Mouse (Mus musculus) adrenal gland, adult 2 months (tissue): Measurements from ENCODE around the gene Ano8. TPM values are rescaled to one million over a fixed set of nuclear protein-coding genes. Genes with fewer than 3 reads are reported as not detected.

Experiments
- DNase-seq: peaks from one replicate; pipeline ENCODE4 v3.0.0; 2021
- polyA plus RNA-seq: library from polyadenylated mRNA; depleted of rRNA; stranded (reverse); fragments of >200 nt; gene quantifications from 2 replicates; pipeline ENCODE4 v1.2.3, GENCODE M21; 2012
- total RNA-seq, 2 experiments: library from RNA; stranded (reverse); gene quantifications; 2 replicates each; pipeline ENCODE4 v1.2.3; 2021

Gene Ano8
- total and polyA plus RNA-seq, 3 experiments, result 9.9 to 44.9 (median 16.4) TPM

GRCm38 (mm10) chr8:71470913-71471255 lies 14.9 kb downstream of the Ano8 start:
- no peak for DNase-seq

- no peak for DNase-seq
Measured at GRCm38 (mm10) chr8:71470146-71470912, 15.4 kb downstream of the Ano8 start.

- no peak for DNase-seq
Measured at GRCm38 (mm10) chr8:71469411-71469810, 16.4 kb downstream of the Ano8 start.

- DNase-seq, result peak; percentile 99
Measured at GRCm38 (mm10) chr8:71468916-71469315, 16.8 kb downstream of the Ano8 start, which contains the start of gene Dda1. Gene Dda1 (plus strand): TSS chr8:71469199.

GRCm38 (mm10) chr8:71468001-71468400 lies 17.8 kb downstream of the Ano8 start:
- DNase-seq, result no peak

DNA sequence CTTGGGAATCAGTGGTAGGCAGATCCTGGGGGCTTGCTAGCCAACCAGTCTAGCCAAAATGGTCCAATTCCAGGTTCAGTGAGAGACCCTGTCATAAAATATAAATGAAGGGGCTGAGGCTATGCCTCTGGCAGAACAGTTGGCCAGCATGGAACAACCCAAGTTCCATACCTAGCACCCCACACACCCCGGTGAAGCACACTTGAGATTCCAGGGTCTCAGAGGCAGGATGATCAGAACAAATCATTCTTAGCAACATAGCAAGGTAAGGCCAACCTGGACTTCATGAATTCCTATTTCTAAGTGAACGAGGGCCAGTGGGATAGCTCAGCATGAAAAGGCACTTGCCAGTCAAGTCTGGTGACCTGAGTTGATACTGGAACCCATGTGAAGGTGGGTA lies 18.6 kb downstream of the Ano8 start:
- no peak for DNase-seq

DNA sequence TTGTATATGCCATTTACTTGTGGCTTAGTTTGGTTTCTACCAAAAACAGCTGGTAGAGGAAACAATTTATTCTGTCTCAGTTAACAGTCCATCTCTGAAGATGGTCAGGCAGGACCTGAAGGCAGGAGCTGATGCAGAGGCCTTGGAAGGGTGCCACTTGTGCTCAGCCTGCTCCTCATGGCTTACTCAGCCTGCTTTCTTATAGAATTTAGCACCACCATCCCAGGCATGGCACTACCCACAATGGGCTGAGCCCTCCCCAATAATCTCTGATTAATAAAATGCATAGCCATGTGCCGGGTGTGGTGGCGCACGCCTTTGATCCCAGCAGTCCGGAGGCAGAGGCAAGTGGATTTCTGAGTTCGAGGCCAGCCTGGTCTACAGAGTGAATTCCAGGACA lies 19.6 kb downstream of the Ano8 start:
- no peak for DNase-seq

- DNase-seq, result no peak
Measured at GRCm38 (mm10) chr8:71465733-71466132, 20.0 kb downstream of the Ano8 start.

DNA sequence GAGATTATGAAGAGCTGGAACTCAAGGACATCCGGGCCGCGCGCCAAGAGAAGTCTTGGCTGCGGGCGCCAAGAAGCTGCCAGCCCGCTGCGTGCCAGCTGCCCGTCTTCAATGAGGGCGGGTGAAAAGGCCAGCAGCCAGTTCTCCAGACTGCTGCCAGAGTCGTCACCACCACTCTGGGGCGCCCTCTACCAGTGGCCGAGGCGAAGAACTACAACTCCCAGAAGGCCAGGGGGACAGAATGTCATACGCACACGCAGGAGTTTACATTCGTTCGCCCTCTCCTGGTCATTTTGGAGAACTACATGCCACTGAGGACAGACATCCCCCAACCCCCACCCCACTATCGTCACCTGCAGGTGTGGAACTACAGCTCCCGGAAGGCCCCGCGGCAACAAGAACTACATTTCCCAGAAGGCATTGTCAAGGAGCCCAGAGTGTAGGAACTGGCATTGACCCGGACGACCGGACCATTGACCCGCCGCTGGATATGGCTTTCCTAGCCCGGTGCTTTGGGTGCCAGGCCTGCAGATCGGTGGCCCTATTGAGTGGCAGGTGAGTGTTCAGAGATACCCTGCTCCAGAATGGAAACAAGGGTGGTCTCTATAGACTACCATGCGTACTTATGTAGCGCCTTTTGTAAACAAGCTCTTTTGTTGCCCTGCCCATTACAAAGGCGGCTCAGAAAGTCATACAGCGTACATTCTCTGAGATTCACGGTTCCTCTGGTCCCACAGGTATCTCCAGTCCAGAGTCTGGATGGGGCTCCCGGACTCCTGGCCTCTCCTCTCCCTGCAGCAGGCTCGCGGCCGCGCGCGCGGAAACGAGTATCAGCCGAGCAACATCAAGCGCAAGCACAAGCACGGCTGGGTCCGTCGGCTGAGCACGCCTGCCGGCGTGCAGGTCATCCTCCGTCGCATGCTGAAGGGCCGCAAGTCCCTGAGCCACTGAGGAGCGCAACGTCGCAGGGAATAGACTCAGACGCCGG lies 21.0 kb downstream of the Ano8 start, which contains the start of gene Mrpl34:
TSS of gene Mrpl34 (plus strand) at position 447 of the 988 bp plus-strand sequence.
- DNase-seq, result peak; percentile 100

- peak; percentile 99 for DNase-seq
Measured at GRCm38 (mm10) chr8:71463188-71464033, 22.4 kb downstream of the Ano8 start, which contains the start of gene Abhd8. Gene Abhd8 (minus strand): TSS chr8:71463655.

DNA sequence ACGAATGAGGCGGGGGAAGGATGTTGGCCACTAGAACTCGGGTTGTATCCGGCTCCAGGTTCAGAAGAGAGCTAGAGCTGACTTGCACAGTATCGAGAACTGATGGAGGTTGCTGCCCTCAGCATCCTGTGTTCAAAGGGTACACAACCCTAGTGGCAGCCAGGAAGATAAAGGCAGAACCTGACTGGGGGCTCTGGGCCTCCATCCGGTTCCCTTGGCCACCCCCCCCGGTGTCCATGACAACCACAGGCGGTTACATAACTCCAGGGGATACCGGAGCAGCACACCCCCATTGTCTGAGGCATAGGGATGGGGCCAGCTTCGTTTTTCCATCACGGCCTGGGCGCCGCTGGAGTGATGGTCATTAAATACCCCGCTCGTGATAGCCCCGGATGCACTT lies 23.0 kb downstream of the Ano8 start:
- DNase-seq, result peak; percentile 72

DNA sequence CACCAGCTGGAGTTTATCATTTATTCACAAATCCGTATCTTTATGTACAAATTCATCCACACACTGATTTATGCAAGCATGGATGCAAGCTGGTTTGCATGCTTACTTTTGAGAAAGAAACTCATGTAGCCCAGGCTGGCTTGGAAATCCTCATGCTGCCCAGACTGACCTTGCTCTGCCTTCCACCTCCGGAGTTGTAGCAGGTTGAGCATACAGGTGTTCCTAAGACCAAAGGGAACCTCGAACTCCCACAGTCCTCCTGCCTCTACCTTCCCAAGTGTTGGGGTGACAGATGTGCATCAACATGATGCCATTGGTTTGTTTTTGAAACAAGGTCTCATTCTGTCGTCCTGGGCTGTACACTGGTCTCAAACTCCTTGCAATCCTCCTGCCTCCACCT lies 23.6 kb downstream of the Ano8 start:
- DNase-seq, result no peak

GRCm38 (mm10) chr8:71461152-71461840 lies 24.5 kb downstream of the Ano8 start:
- no peak for DNase-seq

- DNase-seq, result peak; percentile 63
Measured at GRCm38 (mm10) chr8:71460716-71461115, 25.0 kb downstream of the Ano8 start.

DNA sequence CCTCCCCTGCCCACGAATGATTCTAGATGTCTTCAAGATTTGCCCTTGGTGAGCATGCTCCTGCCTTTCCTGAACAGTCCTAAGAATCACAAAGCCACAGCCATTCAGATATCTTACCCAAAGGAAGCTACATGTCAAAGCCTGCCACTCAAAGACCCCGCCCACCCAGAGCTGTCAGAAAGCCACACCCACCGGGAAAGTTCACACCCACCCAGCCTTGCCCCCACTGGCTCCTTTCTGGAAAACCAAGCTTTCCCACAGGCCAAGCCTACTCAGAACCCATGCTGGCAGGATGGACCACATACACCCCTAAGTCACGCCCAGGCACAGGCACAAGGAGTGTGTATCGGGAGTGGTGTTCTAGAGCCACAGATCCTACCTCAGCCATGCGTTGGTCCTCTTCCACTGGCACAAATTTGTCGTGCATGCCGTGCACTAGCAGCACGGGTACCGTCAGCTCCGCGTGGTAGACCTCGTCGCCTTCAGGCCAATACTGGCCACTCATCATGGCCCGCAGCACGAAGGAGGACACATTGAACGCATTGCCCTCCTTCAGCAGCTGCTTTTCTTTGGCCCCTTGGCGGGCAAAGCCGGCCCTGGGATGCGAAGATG lies 28.0 kb downstream of the Ano8 start:
- DNase-seq, result no peak

GRCm38 (mm10) chr8:71456906-71457305 lies 28.9 kb downstream of the Ano8 start:
- no peak for DNase-seq

DNA sequence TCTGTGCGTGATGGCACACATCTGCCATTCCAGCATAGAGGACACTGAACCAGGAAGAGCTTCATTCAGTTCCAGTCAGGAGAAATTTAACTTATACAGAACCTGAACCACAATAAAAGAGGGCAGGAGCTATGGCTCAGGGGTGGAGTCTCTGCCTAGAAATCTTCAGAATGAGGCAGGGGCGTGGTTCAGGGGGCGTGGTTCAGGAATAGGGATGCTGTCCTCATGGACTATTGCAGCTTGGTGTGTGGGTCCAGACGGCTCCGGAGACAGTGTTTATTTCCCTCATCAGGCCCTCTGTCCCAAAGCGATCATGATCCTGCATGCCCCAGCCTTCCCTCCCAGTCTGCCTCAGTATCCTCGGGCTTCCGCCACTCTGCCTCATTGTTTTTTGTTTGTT lies 31.1 kb downstream of the Ano8 start:
- no peak for DNase-seq

DNA sequence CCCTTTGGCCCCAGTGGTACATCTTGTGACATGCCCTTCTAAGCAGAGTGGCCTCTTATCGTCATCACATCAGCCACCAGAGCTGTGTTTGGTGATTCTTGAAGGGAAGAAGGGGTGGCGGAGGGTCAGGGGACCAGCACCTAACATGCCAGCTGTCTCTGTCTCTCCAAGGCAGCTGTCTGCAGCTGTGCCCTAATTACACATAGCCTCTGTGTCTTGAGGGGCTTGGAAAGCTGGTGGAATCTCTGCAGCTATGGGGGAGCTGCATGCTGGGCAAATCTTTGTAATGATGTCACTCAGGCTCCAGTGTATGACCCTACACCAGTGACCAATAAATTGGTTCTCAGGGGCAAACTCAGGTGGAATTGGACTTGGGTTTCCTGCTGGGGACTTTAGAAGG lies 33.1 kb downstream of the Ano8 start:
- no peak for DNase-seq

GRCm38 (mm10) chr8:71451777-71452176 lies 34.0 kb downstream of the Ano8 start:
- DNase-seq, result no peak

DNA sequence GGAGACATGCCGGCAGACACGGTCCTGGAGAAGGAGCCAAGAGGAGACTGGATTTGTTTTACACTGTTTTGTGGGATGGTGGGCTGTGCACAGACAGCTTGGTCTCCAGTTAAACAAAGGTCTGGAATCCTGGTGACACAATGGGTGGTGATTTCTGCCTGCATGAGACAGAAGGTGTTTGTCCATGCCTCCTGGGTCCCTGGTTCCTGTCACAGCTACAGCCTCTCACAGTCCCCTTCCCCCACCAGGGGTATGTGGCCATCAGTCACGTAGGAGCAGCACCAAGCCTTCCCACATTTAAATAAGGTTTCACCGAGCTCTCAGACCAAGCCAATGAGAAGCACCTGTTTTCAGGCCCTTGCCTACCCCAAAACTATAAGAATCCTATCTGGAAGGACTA lies 34.4 kb downstream of the Ano8 start:
- DNase-seq, result no peak

GRCm38 (mm10) chr8:71445096-71445495 lies 40.7 kb downstream of the Ano8 start:
- no peak for DNase-seq
